10 mouse cellular contexts compared by ENCODE assay signal in genomic region chr7:62227727-62228126, GRCm38 (mm10).
DNase-seq lines count a peak whose midpoint lies in the region; ATAC-seq lines count a peak whose summit lies in the region.
"Had no signal": no experiment of that assay in that cellular context is flagged by ENCODE, and none has a peak within 500 bp of the region (broad histone marks: within the 10 kb centered on the region; RNA-seq: fewer than 3 reads in every experiment).

No protein-coding gene starts in this region.

- no peak overlapping the region for H3K9ac ChIP-seq in forebrain, embryonic 13.5 days
- H3K9ac ChIP-seq: embryonic facial prominence, embryonic 13.5 days had no signal

- DNase-seq in forebrain, embryonic 10.5 days (ENCODE audit: extremely low spot score, low spot score), result no peak
- peak; percentile 34 for DNase-seq in layer of hippocampus, adult 11-12 months (ENCODE audit: low spot score)
- no peak for DNase-seq in layer of hippocampus, postnatal 36 days
- DNase-seq in 416B (ENCODE audit: low read depth) (peak; percentile 49), MN1 (ENCODE audit: low spot score) (peak; percentile 56)
- no peak for DNase-seq in urinary bladder, postnatal 36 days (ENCODE audit: low spot score in 2 of 2)
- DNase-seq: liver had no signal

- peak; percentile 22; the same call in 1 of the 2 replicates for ATAC-seq in forebrain, embryonic 13.5 days
- ATAC-seq in erythroid progenitor cell, adult 5-6 weeks (replicated peaks; ENCODE audit: low FRiP score, poor library complexity, severe bottlenecking), result no peak

- no peak overlapping the region for H3K27ac ChIP-seq in forebrain, embryonic 13.5 days
- no peak overlapping the region for H3K27ac ChIP-seq in forebrain, embryonic 10.5 days
- H3K27ac ChIP-seq: embryonic facial prominence, embryonic 13.5 days had no signal

- H3K4me1 ChIP-seq in forebrain, embryonic 13.5 days, result peaks cover 16% of the 10 kb centered on the region
- H3K4me1 ChIP-seq in forebrain, embryonic 10.5 days, result peaks cover 26% of the 10 kb centered on the region

- H3K4me2 ChIP-seq in forebrain, embryonic 13.5 days, result no peak overlapping the region
- H3K4me2 ChIP-seq: embryonic facial prominence, embryonic 13.5 days had no signal

- no peaks in the 10 kb centered on the region for H3K36me3 ChIP-seq in forebrain, embryonic 13.5 days (ENCODE audit: poor library complexity, severe bottlenecking)
- no peaks in the 10 kb centered on the region for H3K36me3 ChIP-seq in forebrain, embryonic 10.5 days (replicated peaks)
- H3K36me3 ChIP-seq: embryonic facial prominence, embryonic 13.5 days had no signal

- 6% methylated on average over 1 of the region's 1 CpGs for WGBS in forebrain, embryonic 13.5 days
- WGBS in forebrain, embryonic 10.5 days, result 8% methylated on average over 1 of the region's 1 CpGs

- H3K27me3 ChIP-seq in forebrain, embryonic 13.5 days, result no peaks in the 10 kb centered on the region
- no peaks in the 10 kb centered on the region for H3K27me3 ChIP-seq in forebrain, embryonic 10.5 days (ENCODE audit: poor library complexity, severe bottlenecking)
- H3K27me3 ChIP-seq: embryonic facial prominence, embryonic 13.5 days had no signal

- no peak overlapping the region for H3K4me3 ChIP-seq in forebrain, embryonic 13.5 days
- H3K4me3 ChIP-seq in forebrain, embryonic 10.5 days, result no peak overlapping the region
- H3K4me3 ChIP-seq: embryonic facial prominence, embryonic 13.5 days had no signal

- no peaks in the 10 kb centered on the region for H3K9me3 ChIP-seq in forebrain, embryonic 13.5 days (replicated peaks)
- peaks cover 9% of the 10 kb centered on the region for H3K9me3 ChIP-seq in forebrain, embryonic 10.5 days
- H3K9me3 ChIP-seq: embryonic facial prominence, embryonic 13.5 days had no signal

Comparison
In these comparisons a context has a peak if more than half of its experiments do, and no peak if none do; other contexts are left out.
1. DNase-seq: peak in layer of hippocampus, adult 11-12 months (single experiment), 416B (single experiment) and MN1 (single experiment); none in forebrain, embryonic 10.5 days (single experiment), layer of hippocampus, postnatal 36 days (0 of 2) and urinary bladder, postnatal 36 days (0 of 2).